Mouse (Mus musculus): ENCODE results near the gene Slc46a2. TPM values are rescaled to one million over a fixed set of nuclear protein-coding genes. Genes with fewer than 3 reads are reported as not detected.
A peak's percentile ranks its signal among the peaks of the same experiment; 100 is the strongest.

Slc46a2 gene
- polyA plus RNA-seq, 1 experiment from 2014 or later = not detected

GRCm38 (mm10) chr4:59894415-59894814 is 20.4 kb downstream of the Slc46a2 start:
- H3K4me2 ChIP-seq (replicated peaks; ENCODE audit: low read depth, low read length) = no peak overlapping the region
- 85% methylated on average over 8 of the region's 8 CpGs for whole genome bisulfite sequencing
- no peak overlapping the region for H3K4me3 ChIP-seq (ENCODE audit: low read length)
- no peak overlapping the region for H3K9ac ChIP-seq (replicated peaks; ENCODE audit: low read length)
- H3K36me3 ChIP-seq (ENCODE audit: insufficient read depth, low read length) = peaks cover 2% of the 10 kb centered on the region; the same call in 1 of the 2 replicates
- H3K4me1 ChIP-seq (ENCODE audit: insufficient read depth, low read length) = no peaks in the 10 kb centered on the region
- no peaks in the 10 kb centered on the region for H3K9me3 ChIP-seq (ENCODE audit: low read length)
- no peak overlapping the region for H3K27ac ChIP-seq (ENCODE audit: low read length)
- no peak for ATAC-seq (ENCODE audit: low FRiP score, low TSS enrichment)
- H3K27me3 ChIP-seq (ENCODE audit: insufficient read depth, low read length) = no peaks in the 10 kb centered on the region

- Histone ChIP-seq H3K27me3 (ENCODE audit: insufficient read depth, low read length) (no peaks in the 10 kb centered on the region), H3K4me3 (ENCODE audit: low read length) (no peak overlapping the region), H3K36me3 (ENCODE audit: insufficient read depth, low read length) (0 out of 2 replicates have a peak, but pooled peaks cover 2% of the 10 kb centered on the region), H3K9ac (replicated peaks; ENCODE audit: low read length) (no peak overlapping the region), H3K9me3 (ENCODE audit: low read length) (no peaks in the 10 kb centered on the region), H3K4me1 (ENCODE audit: insufficient read depth, low read length) (no peaks in the 10 kb centered on the region), H3K4me2 (replicated peaks; ENCODE audit: low read depth, low read length) (no peak overlapping the region), H3K27ac (ENCODE audit: low read length) (no peak overlapping the region)
- ATAC-seq (ENCODE audit: low FRiP score, low TSS enrichment) = no peak
- WGBS = 98% methylated on average over 5 of the region's 5 CpGs
Measured at GRCm38 (mm10) chr4:59892731-59893130, 22.1 kb downstream of the Slc46a2 start.

- H3K27me3 ChIP-seq (ENCODE audit: insufficient read depth, low read length) = no peaks in the 10 kb centered on the region
- 88% methylated on average over 10 of the region's 10 CpGs for WGBS
- no peaks in the 10 kb centered on the region for H3K4me1 ChIP-seq (ENCODE audit: insufficient read depth, low read length)
- ATAC-seq (ENCODE audit: low FRiP score, low TSS enrichment) = no peak
- no peak overlapping the region for H3K4me2 ChIP-seq (replicated peaks; ENCODE audit: low read depth, low read length)
- H3K27ac ChIP-seq (ENCODE audit: low read length) = no peak overlapping the region
- no peak overlapping the region for H3K9ac ChIP-seq (replicated peaks; ENCODE audit: low read length)
- H3K4me3 ChIP-seq (ENCODE audit: low read length) = no peak overlapping the region
- H3K9me3 ChIP-seq (ENCODE audit: low read length) = no peaks in the 10 kb centered on the region
- 0 out of 2 replicates have a peak, but pooled peaks cover 2% of the 10 kb centered on the region for H3K36me3 ChIP-seq (ENCODE audit: insufficient read depth, low read length)
Measured at GRCm38 (mm10) chr4:59891723-59892416, 23.0 kb downstream of the Slc46a2 start.

- WGBS = 94% methylated on average over 6 of the region's 6 CpGs
- H3K36me3 ChIP-seq (ENCODE audit: insufficient read depth, low read length) = peaks cover 2% of the 10 kb centered on the region; the same call in 1 of the 2 replicates
- H3K27me3 ChIP-seq (ENCODE audit: insufficient read depth, low read length) = no peaks in the 10 kb centered on the region
Measured at GRCm38 (mm10) chr4:59890086-59890600, 24.7 kb downstream of the Slc46a2 start.

GRCm38 (mm10) chr4:59888014-59888413 is 26.8 kb downstream of the Slc46a2 start:
- Histone ChIP-seq H3K27ac (ENCODE audit: low read length) (no peak overlapping the region), H3K9ac (replicated peaks; ENCODE audit: low read length) (no peak overlapping the region), H3K27me3 (ENCODE audit: insufficient read depth, low read length) (no peaks in the 10 kb centered on the region), H3K36me3 (ENCODE audit: insufficient read depth, low read length) (no peaks in the 10 kb centered on the region; the same call in 1 of the 2 replicates), H3K4me1 (ENCODE audit: insufficient read depth, low read length) (no peaks in the 10 kb centered on the region), H3K9me3 (ENCODE audit: low read length) (no peaks in the 10 kb centered on the region), H3K4me3 (ENCODE audit: low read length) (no peak overlapping the region), H3K4me2 (replicated peaks; ENCODE audit: low read depth, low read length) (no peak overlapping the region)
- WGBS = 50% methylated on average over 5 of the region's 5 CpGs
- ATAC-seq (ENCODE audit: low FRiP score, low TSS enrichment) = peak; percentile 82

More at GRCm38 (mm10) chr4:59890086-59890600, 24.7 kb downstream of the Slc46a2 start:
- Histone ChIP-seq H3K4me1 (ENCODE audit: insufficient read depth, low read length) (no peaks in the 10 kb centered on the region), H3K9ac (replicated peaks; ENCODE audit: low read length) (no peak overlapping the region), H3K9me3 (ENCODE audit: low read length) (no peaks in the 10 kb centered on the region), H3K27ac (ENCODE audit: low read length) (no peak overlapping the region), H3K4me3 (ENCODE audit: low read length) (no peak overlapping the region), H3K4me2 (replicated peaks; ENCODE audit: low read depth, low read length) (no peak overlapping the region)
- no peak for ATAC-seq (ENCODE audit: low FRiP score, low TSS enrichment)

GRCm38 (mm10) chr4:59887011-59887410 is 27.8 kb downstream of the Slc46a2 start:
- H3K4me2 ChIP-seq (replicated peaks; ENCODE audit: low read depth, low read length) = no peak overlapping the region
- H3K9ac ChIP-seq (replicated peaks; ENCODE audit: low read length) = no peak overlapping the region
- H3K36me3 ChIP-seq (ENCODE audit: insufficient read depth, low read length) = peaks cover 6% of the 10 kb centered on the region
- no peak for ATAC-seq (ENCODE audit: low FRiP score, low TSS enrichment)
- no peaks in the 10 kb centered on the region for H3K9me3 ChIP-seq (ENCODE audit: low read length)
- H3K4me1 ChIP-seq (ENCODE audit: insufficient read depth, low read length) = no peaks in the 10 kb centered on the region
- H3K4me3 ChIP-seq (ENCODE audit: low read length) = no peak overlapping the region
- no peaks in the 10 kb centered on the region for H3K27me3 ChIP-seq (ENCODE audit: insufficient read depth, low read length)
- 92% methylated on average over 5 of the region's 5 CpGs for WGBS
- H3K27ac ChIP-seq (ENCODE audit: low read length) = no peak overlapping the region

GRCm38 (mm10) chr4:59886281-59886680 is 28.6 kb downstream of the Slc46a2 start:
- no peaks in the 10 kb centered on the region for H3K4me1 ChIP-seq (ENCODE audit: insufficient read depth, low read length)
- no peak overlapping the region for H3K27ac ChIP-seq (ENCODE audit: low read length)
- H3K9ac ChIP-seq (replicated peaks; ENCODE audit: low read length) = no peak overlapping the region
- peaks cover 7% of the 10 kb centered on the region for H3K36me3 ChIP-seq (ENCODE audit: insufficient read depth, low read length)
- no peaks in the 10 kb centered on the region for H3K9me3 ChIP-seq (ENCODE audit: low read length)
- no peaks in the 10 kb centered on the region for H3K27me3 ChIP-seq (ENCODE audit: insufficient read depth, low read length)
- H3K4me2 ChIP-seq (replicated peaks; ENCODE audit: low read depth, low read length) = no peak overlapping the region
- no peak overlapping the region for H3K4me3 ChIP-seq (ENCODE audit: low read length)
- no peak for ATAC-seq (ENCODE audit: low FRiP score, low TSS enrichment)
- 97% methylated on average over 6 of the region's 6 CpGs for WGBS

GRCm38 (mm10) chr4:59884136-59884696 is 30.6 kb downstream of the Slc46a2 start:
- no peaks in the 10 kb centered on the region for H3K9me3 ChIP-seq (ENCODE audit: low read length)
- no peak overlapping the region for H3K4me3 ChIP-seq (ENCODE audit: low read length)
- H3K36me3 ChIP-seq (ENCODE audit: insufficient read depth, low read length) = peaks cover 7% of the 10 kb centered on the region
- no peak overlapping the region for H3K9ac ChIP-seq (replicated peaks; ENCODE audit: low read length)
- ATAC-seq (ENCODE audit: low FRiP score, low TSS enrichment) = peak; percentile 16; the same call in 1 of the 2 replicates
- no peaks in the 10 kb centered on the region for H3K27me3 ChIP-seq (ENCODE audit: insufficient read depth, low read length)
- H3K4me1 ChIP-seq (ENCODE audit: insufficient read depth, low read length) = no peaks in the 10 kb centered on the region
- H3K4me2 ChIP-seq (replicated peaks; ENCODE audit: low read depth, low read length) = no peak overlapping the region
- H3K27ac ChIP-seq (ENCODE audit: low read length) = no peak overlapping the region
- 78% methylated on average over 6 of the region's 6 CpGs for WGBS

GRCm38 (mm10) chr4:59881210-59881609 is 33.6 kb downstream of the Slc46a2 start:
- no peaks in the 10 kb centered on the region for H3K4me1 ChIP-seq (ENCODE audit: insufficient read depth, low read length)
- no peaks in the 10 kb centered on the region for H3K9me3 ChIP-seq (ENCODE audit: low read length)
- no peaks in the 10 kb centered on the region for H3K27me3 ChIP-seq (ENCODE audit: insufficient read depth, low read length)
- 85% methylated on average over 2 of the region's 2 CpGs for WGBS
- H3K4me2 ChIP-seq (replicated peaks; ENCODE audit: low read depth, low read length) = no peak overlapping the region
- peaks cover 7% of the 10 kb centered on the region for H3K36me3 ChIP-seq (ENCODE audit: insufficient read depth, low read length)
- ATAC-seq (ENCODE audit: low FRiP score, low TSS enrichment) = no peak
- H3K4me3 ChIP-seq (ENCODE audit: low read length) = no peak overlapping the region
- no peak overlapping the region for H3K9ac ChIP-seq (replicated peaks; ENCODE audit: low read length)
- no peak overlapping the region for H3K27ac ChIP-seq (ENCODE audit: low read length)

GRCm38 (mm10) chr4:59880725-59881124 is 34.1 kb downstream of the Slc46a2 start:
- ATAC-seq (ENCODE audit: low FRiP score, low TSS enrichment) = no peak
- no peaks in the 10 kb centered on the region for H3K4me1 ChIP-seq (ENCODE audit: insufficient read depth, low read length)
- no peaks in the 10 kb centered on the region for H3K9me3 ChIP-seq (ENCODE audit: low read length)
- no peak overlapping the region for H3K9ac ChIP-seq (replicated peaks; ENCODE audit: low read length)
- H3K27ac ChIP-seq (ENCODE audit: low read length) = no peak overlapping the region
- H3K4me3 ChIP-seq (ENCODE audit: low read length) = no peak overlapping the region
- H3K4me2 ChIP-seq (replicated peaks; ENCODE audit: low read depth, low read length) = no peak overlapping the region
- H3K36me3 ChIP-seq (ENCODE audit: insufficient read depth, low read length) = peaks cover 7% of the 10 kb centered on the region
- H3K27me3 ChIP-seq (ENCODE audit: insufficient read depth, low read length) = no peaks in the 10 kb centered on the region
- WGBS = 90% methylated on average over 5 of the region's 5 CpGs

All from kidney, embryonic 16.5 days (tissue).